Comparison of ENCODE assay signal across 17 mouse cellular contexts in the genomic region with DNA sequence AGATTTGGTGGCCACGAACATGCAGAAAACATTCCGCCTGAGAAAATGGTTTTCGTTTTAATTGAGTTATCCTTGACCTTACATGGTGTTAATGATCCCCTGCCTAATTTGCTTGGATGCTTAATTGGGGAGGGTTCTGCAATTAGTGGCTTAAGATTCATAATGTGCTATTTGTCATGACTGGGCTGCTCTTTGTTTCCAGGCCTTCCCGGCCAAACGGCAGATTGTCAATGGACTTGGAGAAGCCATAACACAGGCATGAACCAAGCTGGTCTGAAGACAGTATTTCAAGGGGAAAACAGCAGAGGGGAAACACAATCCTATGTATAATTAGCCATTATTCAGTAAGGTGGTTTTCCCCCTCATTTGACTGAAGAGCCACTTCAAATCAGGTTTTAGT.
"Had no signal": no experiment of that assay in that cellular context is flagged by ENCODE, and none has a peak within 500 bp of the region (broad histone marks: within the 10 kb centered on the region; RNA-seq: fewer than 3 reads in every experiment).

No protein-coding gene starts in this region.

- H3K4me2 ChIP-seq: limb, embryonic 12.5 days; limb, embryonic 15.5 days; liver, embryonic 11.5 days; lung, embryonic 14.5 days; midbrain, embryonic 12.5 days; midbrain, embryonic 15.5 days; neural tube, embryonic 12.5 days; neural tube, embryonic 15.5 days had no signal

- H3K9ac ChIP-seq: limb, embryonic 12.5 days; limb, embryonic 15.5 days; liver, embryonic 14.5 days; liver, postnatal 0 days; lung, embryonic 14.5 days; midbrain, embryonic 12.5 days; midbrain, embryonic 15.5 days; neural tube, embryonic 12.5 days; neural tube, embryonic 15.5 days had no signal

- H3K27ac ChIP-seq: kidney, postnatal 0 days; limb, embryonic 12.5 days; limb, embryonic 15.5 days; liver, embryonic 14.5 days; macrophage; midbrain, embryonic 12.5 days; midbrain, embryonic 15.5 days; neural tube, embryonic 12.5 days; neural tube, embryonic 15.5 days had no signal

- DNase-seq: kidney, postnatal 36 days; left cerebral cortex, postnatal 4 days; liver, postnatal 0 days; lung, embryonic 14.5 days; thymus, adult 18-20 months; thymus, postnatal 36 days had no signal

- H3K4me3 ChIP-seq: limb, embryonic 12.5 days; limb, embryonic 15.5 days; midbrain, embryonic 12.5 days; midbrain, embryonic 15.5 days; neural tube, embryonic 12.5 days; neural tube, embryonic 15.5 days had no signal

- H3K27me3 ChIP-seq: limb, embryonic 12.5 days; limb, embryonic 15.5 days; midbrain, embryonic 12.5 days; midbrain, embryonic 15.5 days; neural tube, embryonic 12.5 days; neural tube, embryonic 15.5 days had no signal

- H3K9me3 ChIP-seq: limb, embryonic 15.5 days; midbrain, embryonic 12.5 days; midbrain, embryonic 15.5 days; neural tube, embryonic 15.5 days had no signal

- H3K4me1 ChIP-seq: midbrain, embryonic 12.5 days; midbrain, embryonic 15.5 days; neural tube, embryonic 12.5 days had no signal

- ATAC-seq: liver, postnatal 0 days; lung, postnatal 0 days; midbrain, embryonic 15.5 days had no signal
